ENCODE assay signal across 10 mouse cellular contexts in genomic region chr16:63016144-63016543, GRCm38 (mm10).
DNase-seq lines count a peak whose midpoint lies in the region; ATAC-seq and TF ChIP-seq lines count a peak whose summit lies in the region.
"Had no signal": no experiment of that assay in that cellular context is flagged by ENCODE, and none has a peak within 500 bp of the region (broad histone marks: within the 10 kb centered on the region; RNA-seq: fewer than 3 reads in every experiment).

No protein-coding gene starts in this region.

- ATAC-seq in liver, postnatal 0 days = no peak
- ATAC-seq in liver, embryonic 12.5 days = no peak

- H3K9ac ChIP-seq in liver, postnatal 0 days (replicated peaks) = no peak overlapping the region
- H3K9ac ChIP-seq in liver, embryonic 12.5 days = no peak overlapping the region
- H3K9ac ChIP-seq: liver, embryonic 14.5 days had no signal

- no peak overlapping the region for H3K4me2 ChIP-seq in liver, postnatal 0 days (ENCODE audit: low read depth, low read length)
- H3K4me2 ChIP-seq in liver, embryonic 12.5 days = no peak overlapping the region

- 0 out of 2 replicates have a peak, but pooled peaks have one; percentile 29 for TF ChIP-seq CTCF in liver, postnatal 0 days (IDR thresholded peaks at IDR 0.05; ENCODE audit: low read depth)

- TF ChIP-seq EP300 in liver, postnatal 0 days (IDR thresholded peaks at IDR 0.05; ENCODE audit: low read depth) = no peak

- H3K4me3 ChIP-seq in liver, postnatal 0 days (ENCODE audit: low read depth, low read length) = no peak overlapping the region
- H3K4me3 ChIP-seq in liver, embryonic 12.5 days = no peak overlapping the region
- H3K4me3 ChIP-seq: erythroblast, embryonic 14.5 days had no signal

- no peaks in the 10 kb centered on the region for H3K9me3 ChIP-seq in liver, postnatal 0 days (ENCODE audit: low read length)
- H3K9me3 ChIP-seq in liver, embryonic 12.5 days (replicated peaks) = no peaks in the 10 kb centered on the region

- H3K27me3 ChIP-seq in liver, postnatal 0 days (ENCODE audit: insufficient read depth, low read length) = no peaks in the 10 kb centered on the region
- H3K27me3 ChIP-seq in liver, embryonic 12.5 days (replicated peaks) = no peaks in the 10 kb centered on the region

- DNase-seq in adrenal gland, postnatal 10 days = peak; percentile 44
- no peak for DNase-seq in adrenal gland, adult 8-10 months
- no peak for DNase-seq in liver, postnatal 0 days
- DNase-seq in embryo, embryonic 9.5 days (ENCODE audit: extremely low spot score) = peak; percentile 39
- DNase-seq in lung, postnatal 14 days = peak; percentile 49
- no peak for DNase-seq in spleen, adult 18-20 months
- DNase-seq in thymus, postnatal 14 days = no peak

- H3K27ac ChIP-seq in liver, postnatal 0 days (ENCODE audit: low read depth) = no peak overlapping the region
- H3K27ac ChIP-seq in liver, embryonic 12.5 days = no peak overlapping the region
- H3K27ac ChIP-seq: liver, embryonic 14.5 days had no signal

- 35% methylated on average over 1 of the region's 1 CpGs for WGBS in liver, postnatal 0 days (ENCODE audit: insufficient replicate concordance)
- WGBS in liver, embryonic 12.5 days (ENCODE audit: insufficient replicate concordance) = 23% methylated on average over 1 of the region's 1 CpGs

- H3K4me1 ChIP-seq in liver, postnatal 0 days (ENCODE audit: insufficient read depth) = no peaks in the 10 kb centered on the region
- no peaks in the 10 kb centered on the region for H3K4me1 ChIP-seq in liver, embryonic 12.5 days

- H3K36me3 ChIP-seq in liver, postnatal 0 days (replicated peaks; ENCODE audit: insufficient read depth, low read length) = no peaks in the 10 kb centered on the region
- H3K36me3 ChIP-seq in liver, embryonic 12.5 days = no peaks in the 10 kb centered on the region

Comparison
In these comparisons a context has a peak if more than half of its experiments do, and no peak if none do; other contexts are left out.
1. DNase-seq: peak in adrenal gland, postnatal 10 days (single experiment), embryo, embryonic 9.5 days (single experiment) and lung, postnatal 14 days (single experiment); none in adrenal gland, adult 8-10 months (single experiment), liver, postnatal 0 days (single experiment), spleen, adult 18-20 months (0 of 2) and thymus, postnatal 14 days (single experiment).